18 mouse cellular contexts compared by ENCODE assay signal in genomic region chr9:40983758-40984157, GRCm38 (mm10). TPM values are rescaled to one million over a fixed set of nuclear protein-coding genes. Genes with fewer than 3 reads are reported as not detected.
"Had no signal": no experiment of that assay in that cellular context is flagged by ENCODE, and none has a peak within 500 bp of the region (broad histone marks: within the 10 kb centered on the region; RNA-seq: fewer than 3 reads in every experiment).

No protein-coding gene starts in this region.

- DNase-seq: retina, postnatal 1 day; right cerebral cortex, adult 18-20 months; right cerebral cortex, postnatal 14 days; right cerebral cortex, postnatal 25 days; right cerebral cortex, postnatal 4 days; spleen, adult 18-20 months; thymus, adult 18-20 months; thymus, adult 2 months; thymus, postnatal 14 days; thymus, postnatal 25 days; thymus, postnatal 36 days; thymus, postnatal 4 days had no signal

- H3K4me3 ChIP-seq: neural tube, embryonic 15.5 days; stomach, embryonic 15.5 days had no signal

- H3K27me3 ChIP-seq: neural tube, embryonic 15.5 days; stomach, embryonic 15.5 days had no signal

- H3K4me1 ChIP-seq: neural tube, embryonic 15.5 days; stomach, embryonic 15.5 days had no signal

- H3K27ac ChIP-seq: neural tube, embryonic 15.5 days; stomach, embryonic 15.5 days; stomach, postnatal 0 days had no signal

RNA-seq across cellular contexts. Expression of gene Jhy, which starts 19.8 kb away (rescaled TPM):
- polyA plus RNA-seq: stomach, embryonic 16.5 days; thymus, adult 2 months; urinary bladder, adult 2 months had no signal

RNA-seq across cellular contexts. Expression of gene Crtam, which starts 20.7 kb away (rescaled TPM):
- polyA plus RNA-seq: stomach, embryonic 14.5 days; stomach, embryonic 15.5 days; stomach, postnatal 0 days had no signal
